ENCODE assay signal across 20 mouse cellular contexts in genomic region chr12:8536221-8536965, GRCm38 (mm10). TPM values are rescaled to one million over a fixed set of nuclear protein-coding genes. Genes with fewer than 3 reads are reported as not detected.
DNase-seq lines count a peak whose midpoint lies in the region; ATAC-seq and TF ChIP-seq lines count a peak whose summit lies in the region.
"Had no signal": no experiment of that assay in that cellular context is flagged by ENCODE, and none has a peak within 500 bp of the region (broad histone marks: within the 10 kb centered on the region; RNA-seq: fewer than 3 reads in every experiment).

No protein-coding gene starts in this region.

- WGBS in hindbrain, postnatal 0 days: 55% methylated on average over 9 of the region's 9 CpGs
- WGBS in hindbrain, embryonic 11.5 days: 82% methylated on average over 9 of the region's 9 CpGs
- 53% methylated on average over 9 of the region's 9 CpGs for WGBS in kidney, adult 2 months

- no peak overlapping the region for H3K9ac ChIP-seq in hindbrain, postnatal 0 days (replicated peaks; ENCODE audit: low read length)
- no peak overlapping the region for H3K9ac ChIP-seq in hindbrain, embryonic 11.5 days (ENCODE audit: low read depth, low read length)
- H3K9ac ChIP-seq: forebrain, embryonic 12.5 days; limb, embryonic 15.5 days; liver, embryonic 15.5 days; midbrain, embryonic 12.5 days; neural tube, embryonic 15.5 days had no signal

- TF ChIP-seq POLR2A in kidney, adult 2 months (IDR thresholded peaks at IDR 0.05; ENCODE audit: low read depth, low read length): no peak

- H3K36me3 ChIP-seq in hindbrain, postnatal 0 days (ENCODE audit: insufficient read depth, low read length): no peaks in the 10 kb centered on the region
- no peaks in the 10 kb centered on the region for H3K36me3 ChIP-seq in hindbrain, embryonic 11.5 days (ENCODE audit: control insufficient read depth, insufficient read depth, low read length)
- no peaks in the 10 kb centered on the region for H3K36me3 ChIP-seq in kidney, adult 2 months (ENCODE audit: control insufficient read depth, insufficient read depth, low read length)
- H3K36me3 ChIP-seq: forebrain, embryonic 12.5 days; limb, embryonic 15.5 days; liver, embryonic 15.5 days; midbrain, embryonic 12.5 days; neural tube, embryonic 15.5 days had no signal

- H3K27ac ChIP-seq in hindbrain, postnatal 0 days: no peak overlapping the region
- H3K27ac ChIP-seq in hindbrain, embryonic 11.5 days (ENCODE audit: low read depth, low read length): no peak overlapping the region
- no peak overlapping the region for H3K27ac ChIP-seq in kidney, adult 2 months (ENCODE audit: insufficient read depth, low read depth, low read length)
- H3K27ac ChIP-seq: forebrain, embryonic 12.5 days; layer of hippocampus, adult 2 months; limb, embryonic 15.5 days; liver, embryonic 15.5 days; midbrain, embryonic 12.5 days; neural tube, embryonic 15.5 days had no signal

- DNase-seq in heart, adult 11 months: peak; percentile 71
- DNase-seq in heart, postnatal 25 days (ENCODE audit: low spot score): no peak
- DNase-seq in hindbrain, postnatal 0 days (ENCODE audit: low spot score): peak; percentile 31
- no peak for DNase-seq in hindbrain, embryonic 11.5 days (ENCODE audit: low spot score)
- DNase-seq in kidney, adult 2 months: peak; percentile 51
- peak; percentile 15 to 44 for DNase-seq in kidney, postnatal 36 days
- no peak for DNase-seq in urinary bladder, postnatal 36 days (ENCODE audit: low spot score in 2 of 2)
- DNase-seq: adrenal gland, postnatal 25 days; cerebellum, adult 8-10 months; gastrocnemius, postnatal 25 days; heart, postnatal 4 days; thymus, postnatal 25 days had no signal

- ATAC-seq in hindbrain, postnatal 0 days: peak; percentile 85
- ATAC-seq in hindbrain, embryonic 11.5 days (ENCODE audit: low FRiP score): no peak
- ATAC-seq: intestine, embryonic 16.5 days had no signal

- no peaks in the 10 kb centered on the region for H3K27me3 ChIP-seq in hindbrain, postnatal 0 days (ENCODE audit: insufficient read depth, low read length)
- H3K27me3 ChIP-seq in hindbrain, embryonic 11.5 days (ENCODE audit: control insufficient read depth, insufficient read depth, low read length): no peaks in the 10 kb centered on the region
- H3K27me3 ChIP-seq in kidney, adult 2 months (replicated peaks; ENCODE audit: control insufficient read depth, insufficient read depth, low read length): no peaks in the 10 kb centered on the region
- H3K27me3 ChIP-seq: CH12.LX; forebrain, embryonic 12.5 days; limb, embryonic 15.5 days; liver, embryonic 15.5 days; midbrain, embryonic 12.5 days; neural tube, embryonic 15.5 days had no signal

- no peak for TF ChIP-seq CTCF in hindbrain, postnatal 0 days (IDR thresholded peaks at IDR 0.05; ENCODE audit: low read depth)
- no peak for TF ChIP-seq CTCF in kidney, adult 2 months (conservative IDR thresholded peaks at IDR 0.05; ENCODE audit: insufficient read depth, insufficient read length, low read depth, low read length)

- H3K4me1 ChIP-seq in hindbrain, postnatal 0 days (ENCODE audit: insufficient read depth, low read length): 0 out of 2 replicates have a peak, but pooled peaks cover 4% of the 10 kb centered on the region
- H3K4me1 ChIP-seq in hindbrain, embryonic 11.5 days (replicated peaks; ENCODE audit: control insufficient read depth, insufficient read depth, low read length): no peaks in the 10 kb centered on the region
- H3K4me1 ChIP-seq in kidney, adult 2 months (ENCODE audit: control insufficient read depth, insufficient read depth, low read length): no peaks in the 10 kb centered on the region
- H3K4me1 ChIP-seq: forebrain, embryonic 12.5 days; midbrain, embryonic 12.5 days; neural tube, embryonic 15.5 days had no signal

- intact Hi-C loops in heart, postnatal 25 days (cut with DNase I): no loop called here

- H3K9me3 ChIP-seq in hindbrain, postnatal 0 days (ENCODE audit: low read length): no peaks in the 10 kb centered on the region
- H3K9me3 ChIP-seq in hindbrain, embryonic 11.5 days (ENCODE audit: control insufficient read depth, low read length): no peaks in the 10 kb centered on the region
- H3K9me3 ChIP-seq: forebrain, embryonic 12.5 days; limb, embryonic 15.5 days; liver, embryonic 15.5 days; midbrain, embryonic 12.5 days; neural tube, embryonic 15.5 days had no signal

- no peak overlapping the region for H3K4me2 ChIP-seq in hindbrain, postnatal 0 days (ENCODE audit: low read depth, low read length)
- H3K4me2 ChIP-seq in hindbrain, embryonic 11.5 days (replicated peaks; ENCODE audit: low read depth, low read length): no peak overlapping the region
- H3K4me2 ChIP-seq: forebrain, embryonic 12.5 days; limb, embryonic 15.5 days; liver, embryonic 15.5 days; midbrain, embryonic 12.5 days; neural tube, embryonic 15.5 days had no signal

- no peak overlapping the region for H3K4me3 ChIP-seq in hindbrain, postnatal 0 days (ENCODE audit: low read length)
- H3K4me3 ChIP-seq in hindbrain, embryonic 11.5 days (ENCODE audit: low read depth, low read length): no peak overlapping the region
- no peak overlapping the region for H3K4me3 ChIP-seq in kidney, adult 2 months (ENCODE audit: insufficient read depth, low read depth, low read length)
- H3K4me3 ChIP-seq: forebrain, embryonic 12.5 days; layer of hippocampus, adult 2 months; limb, embryonic 15.5 days; liver, embryonic 15.5 days; midbrain, embryonic 12.5 days; neural tube, embryonic 15.5 days had no signal

RNA-seq across cellular contexts. Expression of gene Rhob, which starts 36.6 kb away (rescaled TPM):
- 100 to 1,000 TPM; 149 to 156 TPM for total RNA-seq in heart, postnatal 25 days (2021)
- total RNA-seq in hindbrain, postnatal 0 days (2014; rRNA removed): 356 and 385 TPM in 2 replicates
- polyA plus RNA-seq in hindbrain, postnatal 0 days (2015; fragmentation: Nextera tagmentation; extraction: Ambion mirVana): 71.4 and 71.7 TPM in 2 replicates
- 64.4 and 65.9 TPM in 2 replicates for polyA plus RNA-seq in hindbrain, embryonic 11.5 days (2014; fragmentation: Nextera tagmentation; extraction: Ambion mirVana)
- 128 and 145 TPM in 2 replicates for polyA plus RNA-seq in kidney, adult 2 months (2012; rRNA removed)

Comparison
In these comparisons a context has a peak if more than half of its experiments do, and no peak if none do; other contexts are left out.
1. DNase-seq: peak in heart, adult 11 months (single experiment), hindbrain, postnatal 0 days (single experiment), kidney, adult 2 months (single experiment) and kidney, postnatal 36 days (2 of 2); none in heart, postnatal 25 days (single experiment), hindbrain, embryonic 11.5 days (single experiment) and urinary bladder, postnatal 36 days (0 of 2).